Mouse (Mus musculus): ENCODE data around the gene Kcnip4.

Gene Kcnip4

DNA sequence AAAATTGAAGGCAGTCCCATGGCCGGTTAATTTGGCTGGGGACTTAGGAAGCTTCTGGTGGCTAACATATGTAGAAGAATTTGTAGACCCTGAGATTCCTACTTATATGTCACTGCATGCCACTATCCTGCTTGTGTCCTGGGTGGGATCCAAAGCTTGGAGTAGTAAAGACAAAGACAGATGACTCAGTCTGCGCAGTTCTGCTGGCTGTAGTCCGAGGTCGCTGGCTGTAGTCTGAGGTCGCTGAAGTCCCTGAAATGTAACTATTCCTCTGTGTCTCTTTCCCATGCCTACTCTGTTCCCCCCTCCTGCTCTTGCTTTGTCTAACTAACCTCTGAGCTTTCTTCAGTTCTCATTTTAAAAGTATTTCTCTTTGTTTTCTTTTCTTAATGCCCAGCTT, 1114.4 kb downstream of the Kcnip4 start:
- no peak for DNase-seq (ENCODE audit: low read depth)

GRCm38 (mm10) chr5:48408276-48408675, 1116.4 kb downstream of the Kcnip4 start:
- DNase-seq (ENCODE audit: low read depth), result no peak

DNA sequence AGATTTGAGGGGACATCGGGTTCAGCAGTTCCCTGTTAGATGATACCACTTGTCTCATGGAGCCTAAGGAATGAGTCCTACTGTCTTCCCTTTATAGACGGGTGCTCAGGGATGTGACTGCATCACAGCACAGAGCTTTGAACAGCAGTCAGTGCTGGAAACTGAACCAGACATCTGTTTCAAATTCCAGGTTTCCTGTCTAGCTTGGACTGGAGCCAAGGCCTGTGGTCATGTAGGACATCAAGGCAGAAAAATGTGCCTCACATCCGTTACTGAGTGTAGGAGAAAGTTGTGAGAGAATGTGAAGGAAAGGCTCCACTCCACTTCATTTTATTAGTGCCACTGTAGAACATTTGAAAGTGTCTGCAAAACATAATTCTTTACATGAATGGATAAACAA, 1122.2 kb downstream of the Kcnip4 start:
- peak; percentile 21 for DNase-seq (ENCODE audit: low read depth)

DNA sequence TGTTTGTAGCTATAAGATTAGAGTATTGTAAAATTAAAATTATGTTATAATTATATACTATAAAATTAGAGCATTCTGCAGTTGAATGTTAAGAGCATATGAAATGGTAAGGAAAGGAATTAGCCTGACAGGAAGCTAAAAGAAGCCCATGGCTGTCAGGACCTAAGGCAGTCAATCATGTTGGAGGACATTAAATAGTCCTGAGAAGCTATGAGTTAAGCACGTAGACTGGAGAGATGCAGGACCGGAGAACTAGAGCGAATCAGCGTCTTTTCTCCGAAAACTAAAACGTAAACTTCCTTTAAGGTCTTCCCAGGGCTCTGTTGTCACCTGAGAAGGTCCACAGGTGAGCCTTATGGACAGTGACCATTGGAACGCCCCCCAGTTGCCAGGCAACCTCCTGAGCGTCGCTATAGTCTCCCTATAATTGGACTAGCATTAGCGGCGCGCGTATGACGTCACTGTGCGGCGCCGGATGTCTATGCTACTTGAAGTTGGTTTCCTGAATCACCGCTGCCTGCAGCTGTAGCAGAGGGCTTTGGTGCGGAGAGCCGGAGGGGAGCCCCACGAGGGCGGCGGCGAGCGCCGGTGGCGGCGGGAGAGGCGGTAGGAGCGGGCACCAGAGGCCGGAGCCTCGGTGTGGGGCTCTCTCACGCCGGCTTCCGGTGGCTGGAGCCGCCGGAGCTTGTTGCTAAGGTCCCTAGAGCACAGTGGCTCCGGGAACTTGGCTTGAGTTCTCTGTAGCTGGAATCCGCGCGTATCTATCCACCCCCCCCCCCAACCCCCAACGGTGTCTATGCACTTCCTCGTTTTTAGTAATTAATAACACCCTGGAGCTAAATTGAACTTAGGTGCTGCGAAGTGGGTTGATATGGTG, 1152.6 kb downstream of the Kcnip4 start:
- DNase-seq (ENCODE audit: low read depth), result peak; percentile 95

GRCm38 (mm10) chr5:48349309-48349708, 1175.4 kb downstream of the Kcnip4 start:
- DNase-seq (ENCODE audit: low read depth), result peak; percentile 16

GRCm38 (mm10) chr5:48345983-48346648, 1178.6 kb downstream of the Kcnip4 start:
- DNase-seq (ENCODE audit: low read depth), result no peak

GRCm38 (mm10) chr5:48345095-48345982, 1179.4 kb downstream of the Kcnip4 start:
- peak; percentile 81 for DNase-seq (ENCODE audit: low read depth)

- DNase-seq (ENCODE audit: low read depth), result no peak
Measured at GRCm38 (mm10) chr5:48340808-48341433, 1183.8 kb downstream of the Kcnip4 start.

Data from 416B (cell line).